Mouse (Mus musculus): ENCODE measurements around the gene Adm. TPM values are rescaled to one million over a fixed set of nuclear protein-coding genes. Genes with fewer than 3 reads are reported as not detected.
A peak's percentile ranks its signal among the peaks of the same experiment; 100 is the strongest.

Gene Adm
- polyA plus RNA-seq, 1 experiment from 2014 or later: not detected

DNA sequence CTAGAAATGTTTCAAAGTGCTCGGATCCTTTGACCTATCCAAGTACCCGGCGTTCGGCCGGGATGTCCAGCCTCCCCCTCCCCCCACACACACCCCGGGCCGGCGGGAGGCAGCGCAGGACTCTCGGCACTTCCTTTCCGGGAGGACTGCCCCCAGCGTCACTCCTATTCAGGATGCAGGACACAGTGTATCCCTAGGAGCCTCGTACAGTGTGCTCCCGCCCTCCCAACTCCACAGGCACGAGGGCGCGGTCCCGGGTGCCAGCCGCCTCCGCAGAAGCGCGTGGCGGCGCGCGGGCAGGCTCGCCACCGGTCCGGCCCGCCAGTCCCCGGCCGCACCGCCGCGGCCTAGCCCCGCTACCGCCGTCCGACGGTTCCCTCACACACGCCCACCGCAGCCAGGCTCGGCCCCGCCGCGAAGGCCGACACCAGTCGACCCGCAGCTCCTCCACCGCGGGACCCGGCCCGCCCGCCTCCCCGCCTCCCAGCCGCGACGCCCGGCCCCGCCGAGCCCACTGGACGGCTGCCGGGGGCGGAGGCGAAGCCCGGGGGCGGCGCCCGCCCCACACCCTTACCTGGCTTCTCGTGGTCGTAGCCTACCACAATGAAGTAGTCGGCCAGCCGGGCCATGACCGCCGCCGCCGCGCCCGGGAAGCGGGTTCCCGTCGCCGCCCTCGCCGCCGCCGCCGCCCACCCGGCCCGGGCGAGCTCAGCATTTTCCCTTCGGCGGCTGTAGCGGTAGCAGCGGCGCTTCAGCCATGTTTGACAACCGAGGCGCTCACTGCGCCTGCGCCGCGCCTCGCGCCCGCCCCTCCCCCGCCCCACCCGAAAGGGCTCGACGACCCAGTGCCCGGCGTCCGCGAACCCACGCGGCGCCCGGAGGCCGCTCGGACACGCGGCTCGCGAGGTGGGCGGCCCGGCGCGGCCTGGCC lies 13.1 kb upstream of the Adm start, which contains the start of gene Sbf2:
Sbf2 (minus strand) TSS at position 790 of the 931 bp plus-strand sequence.
- TF ChIP-seq CTCF (IDR thresholded peaks at IDR 0.05): no peak
- ATAC-seq: peak; percentile 96
- DNase-seq (ENCODE audit: low read depth, low spot score): peak; percentile 17
- POLR2A ChIA-PET: no interaction called here
- in situ Hi-C loops (cut with MboI; ENCODE audit: low pct_unique_long_range_greater_than_20kb): loop anchor here (5.0 kb wide), 1 partner anchor 447 kb away; no protein-coding TSS in a partner anchor
- H3K27me3 ChIP-seq: no peaks in the 10 kb centered on the region
- CTCF ChIA-PET: no interaction called here

DNA sequence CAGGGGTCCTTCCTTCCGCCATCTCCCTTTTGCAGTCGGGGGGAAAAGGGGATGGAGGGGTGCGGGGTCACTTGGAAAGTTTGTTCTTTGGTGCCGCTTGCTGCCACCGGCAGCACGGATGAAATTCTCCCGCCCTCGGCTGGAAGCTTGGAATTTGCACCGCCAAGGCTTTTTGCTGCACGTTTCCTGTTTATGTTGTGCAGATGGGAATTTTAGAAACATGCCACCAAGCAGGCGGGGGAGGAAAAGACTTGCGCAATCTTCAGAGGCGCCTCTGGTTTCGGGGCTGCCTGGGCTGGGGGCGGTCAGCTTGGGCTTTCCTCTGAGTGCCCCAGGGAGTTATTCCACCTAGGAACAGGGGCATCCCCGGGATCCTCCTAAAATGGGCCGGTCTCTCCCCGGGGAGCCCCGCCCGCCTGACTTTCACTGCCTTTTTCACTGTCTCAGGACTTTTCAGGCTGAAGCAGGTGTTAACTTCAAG lies 12.3 kb upstream of the Adm start:
- TF ChIP-seq CTCF (IDR thresholded peaks at IDR 0.05): no peak
- peak; percentile 35 for DNase-seq (ENCODE audit: low read depth, low spot score)
- POLR2A ChIA-PET: interaction anchor here (1.7 kb wide), 1 partner anchor 9 kb away, joined by 4 read pairs; no protein-coding TSS in a partner anchor
- in situ Hi-C loops (cut with MboI; ENCODE audit: low pct_unique_long_range_greater_than_20kb): loop anchor here (5.0 kb wide), 1 partner anchor 448 kb away; no protein-coding TSS in a partner anchor
- ATAC-seq: peak; percentile 24
- H3K27me3 ChIP-seq: no peaks in the 10 kb centered on the region
- CTCF ChIA-PET: no interaction called here

DNA sequence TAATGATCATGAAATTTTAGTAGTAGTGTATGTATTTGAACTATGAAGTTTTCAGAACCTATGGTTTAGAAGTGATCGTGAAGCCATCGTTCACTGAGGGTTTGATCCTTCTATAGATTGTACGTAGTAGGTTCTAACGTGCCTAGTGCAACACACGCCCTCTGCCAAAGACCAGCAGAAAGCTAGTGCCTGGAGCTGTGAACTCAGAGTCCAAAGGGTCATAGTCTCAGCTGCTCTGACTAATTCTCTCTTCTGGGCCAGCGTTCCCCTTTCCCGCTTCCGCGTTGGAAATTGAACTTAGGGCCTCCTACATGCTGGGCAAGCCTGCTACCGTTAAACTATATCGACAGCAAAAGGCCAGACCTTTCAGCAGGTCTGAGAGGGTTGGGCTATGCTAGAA lies 11.7 kb upstream of the Adm start:
- no peak for ATAC-seq
- H3K27me3 ChIP-seq: no peaks in the 10 kb centered on the region
- POLR2A ChIA-PET: interaction anchor here (1.7 kb wide), 1 partner anchor 9 kb away, joined by 4 read pairs; no protein-coding TSS in a partner anchor
- in situ Hi-C loops (cut with MboI; ENCODE audit: low pct_unique_long_range_greater_than_20kb): loop anchor here (5.0 kb wide), 1 partner anchor 448 kb away; no protein-coding TSS in a partner anchor
- CTCF ChIA-PET: no interaction called here
- TF ChIP-seq CTCF (IDR thresholded peaks at IDR 0.05): no peak
- DNase-seq (ENCODE audit: low read depth, low spot score): no peak

DNA sequence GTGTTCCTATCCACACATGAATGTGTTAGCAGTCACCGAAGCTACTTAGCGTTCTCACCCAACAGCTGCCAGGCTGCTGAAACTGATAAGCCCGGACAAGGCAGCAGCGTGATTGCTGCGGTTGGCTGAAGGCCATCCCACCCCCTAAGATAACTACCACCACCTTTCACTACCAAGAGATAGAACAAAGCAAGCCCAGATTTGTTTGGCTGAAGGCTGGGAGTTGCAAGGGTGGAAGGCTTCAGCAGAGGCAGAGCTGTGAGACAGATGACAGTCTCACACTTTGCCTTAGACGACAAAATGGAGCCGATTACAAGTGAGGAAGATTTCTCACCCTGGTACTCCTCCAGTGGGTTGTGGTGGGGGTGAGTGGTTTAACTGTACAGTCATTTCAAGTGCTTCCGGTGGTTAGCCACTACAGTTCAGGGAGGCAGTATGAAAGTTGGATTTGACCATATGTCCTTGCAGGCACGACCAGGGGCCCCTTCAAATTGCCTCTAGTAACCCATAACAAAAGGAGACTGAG lies 8.3 kb upstream of the Adm start:
- no peak for DNase-seq (ENCODE audit: low read depth, low spot score)
- no peak for TF ChIP-seq CTCF (IDR thresholded peaks at IDR 0.05)
- H3K27me3 ChIP-seq: no peaks in the 10 kb centered on the region
- POLR2A ChIA-PET: no interaction called here
- ATAC-seq: no peak
- CTCF ChIA-PET: interaction anchor here (1.7 kb wide), 1 partner anchor 11 kb away, joined by 6 read pairs; no protein-coding TSS in a partner anchor
- in situ Hi-C loops (cut with MboI; ENCODE audit: low pct_unique_long_range_greater_than_20kb): loop anchor here (5.0 kb wide), 1 partner anchor 452 kb away; no protein-coding TSS in a partner anchor

DNA sequence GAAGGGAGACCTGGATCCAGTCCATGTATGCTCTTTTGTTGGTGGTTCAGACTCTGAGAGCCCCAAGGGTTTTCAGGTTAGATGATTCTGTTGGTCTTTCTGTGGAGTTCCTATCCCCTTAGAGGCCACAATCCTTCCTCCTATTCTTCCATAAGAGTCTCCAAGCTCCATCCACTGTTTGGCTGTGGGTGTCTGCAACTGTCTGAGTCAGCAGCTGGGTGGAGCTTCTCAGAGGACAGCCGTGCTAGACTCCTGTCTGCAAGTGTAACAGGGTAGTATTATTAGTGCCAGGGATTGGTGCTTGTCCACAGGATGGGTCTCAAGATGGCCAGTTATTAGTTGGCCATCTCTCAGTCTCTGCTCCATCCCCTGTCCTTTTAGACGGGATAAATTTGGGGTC lies 3.4 kb upstream of the Adm start:
- CTCF ChIA-PET: interaction anchor here (1.7 kb wide), 1 partner anchor 222 kb away, joined by 3 read pairs; no protein-coding TSS in a partner anchor
- in situ Hi-C loops (cut with MboI; ENCODE audit: low pct_unique_long_range_greater_than_20kb): no loop called here

DNA sequence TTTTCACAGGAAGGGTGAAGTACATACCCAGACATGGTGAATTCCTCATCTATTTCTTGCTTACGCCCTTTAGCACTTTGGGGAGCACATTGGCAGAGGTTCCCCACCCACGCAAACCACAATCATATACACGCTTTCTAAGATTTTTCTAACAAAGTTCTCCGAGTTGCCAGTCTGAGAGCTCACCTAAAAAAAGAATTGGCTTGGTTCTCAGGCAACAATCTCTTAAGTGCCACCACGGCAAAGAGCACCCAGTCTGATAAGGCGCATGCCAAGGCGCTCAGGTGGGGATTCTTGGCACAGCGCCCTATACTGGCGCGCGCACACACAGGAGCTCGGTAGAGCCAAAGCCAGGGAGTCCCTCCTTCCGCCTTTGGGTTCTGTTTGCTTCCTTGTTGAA lies 2.5 kb upstream of the Adm start:
- ATAC-seq: no peak
- in situ Hi-C loops (cut with MboI; ENCODE audit: low pct_unique_long_range_greater_than_20kb): loop anchor here (5.0 kb wide), 3 partner anchors 78 to 338 kb away; no protein-coding TSS in a partner anchor
- H3K27me3 ChIP-seq: no peaks in the 10 kb centered on the region
- TF ChIP-seq CTCF (IDR thresholded peaks at IDR 0.05): no peak
- CTCF ChIA-PET: interaction anchor here (1.7 kb wide), 1 partner anchor 223 kb away, joined by 3 read pairs; no protein-coding TSS in a partner anchor
- no peak for DNase-seq (ENCODE audit: low read depth, low spot score)
- POLR2A ChIA-PET: interaction anchor here (1.5 kb wide), 1 partner anchor 9 kb away, joined by 4 read pairs; no protein-coding TSS in a partner anchor

More for the DNA sequence above, 3.4 kb upstream of the Adm start:
- no peaks in the 10 kb centered on the region for H3K27me3 ChIP-seq
- ATAC-seq (no peak), DNase-seq (ENCODE audit: low read depth, low spot score) (no peak)
- POLR2A ChIA-PET: interaction anchor here (1.5 kb wide), 1 partner anchor 8 kb away, joined by 4 read pairs; no protein-coding TSS in a partner anchor
- no peak for TF ChIP-seq CTCF (IDR thresholded peaks at IDR 0.05)

DNA sequence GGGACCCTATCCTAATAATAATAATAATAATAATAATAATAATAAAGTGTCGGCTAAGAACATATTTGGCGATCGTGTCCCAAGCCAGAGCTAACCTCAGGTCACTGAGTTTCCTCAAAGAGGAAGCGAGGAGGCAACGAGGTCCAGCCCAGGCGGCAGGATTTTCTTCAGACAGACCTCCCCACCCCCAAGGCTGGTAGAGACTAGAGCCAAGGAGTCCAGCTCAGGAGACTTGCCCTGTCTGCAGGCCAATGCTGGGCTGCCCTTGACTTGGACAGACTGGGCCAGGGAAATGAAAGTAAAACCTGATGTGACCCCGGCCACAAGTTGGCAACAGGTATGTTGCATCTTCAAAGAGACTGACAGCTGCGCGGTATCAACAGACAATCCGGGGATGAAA lies 2.0 kb upstream of the Adm start:
- no peaks in the 10 kb centered on the region for H3K27me3 ChIP-seq
- TF ChIP-seq CTCF (IDR thresholded peaks at IDR 0.05): no peak
- ChIA-PET POLR2A (no interaction called here), CTCF (interaction anchor here (1.7 kb wide), 1 partner anchor 223 kb away, joined by 3 read pairs; no protein-coding TSS in a partner anchor)
- DNase-seq (ENCODE audit: low read depth, low spot score) (no peak), ATAC-seq (no peak)
- in situ Hi-C loops (cut with MboI; ENCODE audit: low pct_unique_long_range_greater_than_20kb): loop anchor here (5.0 kb wide), 3 partner anchors 78 to 338 kb away; no protein-coding TSS in a partner anchor

DNA sequence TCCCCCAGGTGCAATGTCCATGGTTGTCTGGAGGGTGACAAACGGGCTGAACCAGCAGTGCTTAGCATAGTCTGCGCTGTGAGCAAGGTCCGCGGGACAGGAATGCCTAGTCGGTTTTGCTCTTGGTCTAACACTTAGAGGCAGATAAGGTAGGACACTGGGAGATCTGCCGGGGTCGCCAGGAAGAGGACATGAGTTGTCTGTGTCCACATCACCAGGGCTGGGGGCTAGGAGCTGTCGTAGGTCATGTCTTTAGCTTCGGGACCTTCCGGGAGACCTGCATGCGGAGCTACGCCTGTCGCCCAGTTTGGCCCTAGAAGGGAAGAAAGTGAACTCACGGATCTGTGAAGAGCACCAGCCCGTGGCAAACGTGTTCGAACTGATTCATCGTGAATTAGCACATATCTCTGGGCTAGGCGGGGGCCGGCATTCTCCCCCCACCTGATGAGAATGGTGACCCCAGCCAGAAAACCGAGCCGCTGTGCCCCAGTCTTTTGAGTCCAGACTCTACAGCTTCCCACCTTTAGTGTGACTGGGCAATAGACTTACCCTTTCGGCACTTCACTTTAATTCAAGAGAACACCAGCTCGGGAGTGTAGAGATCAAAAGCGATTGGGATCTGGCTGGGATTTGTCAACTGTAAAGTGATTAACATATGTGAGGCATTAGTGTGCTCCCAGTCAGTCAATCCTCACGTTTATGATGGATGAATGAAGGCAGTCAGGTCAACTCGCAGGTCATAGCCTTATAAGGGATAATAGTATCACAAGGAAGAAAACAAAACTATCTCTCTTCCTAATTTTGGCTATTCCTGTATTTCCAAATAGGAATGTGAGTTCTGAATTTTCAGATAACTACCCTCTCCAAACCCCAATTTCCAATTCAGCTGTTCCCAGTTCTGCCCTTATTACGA lies 1.0 kb upstream of the Adm start:
- POLR2A ChIA-PET: no interaction called here
- DNase-seq (ENCODE audit: low read depth, low spot score) (no peak), ATAC-seq (no peak)

DNA sequence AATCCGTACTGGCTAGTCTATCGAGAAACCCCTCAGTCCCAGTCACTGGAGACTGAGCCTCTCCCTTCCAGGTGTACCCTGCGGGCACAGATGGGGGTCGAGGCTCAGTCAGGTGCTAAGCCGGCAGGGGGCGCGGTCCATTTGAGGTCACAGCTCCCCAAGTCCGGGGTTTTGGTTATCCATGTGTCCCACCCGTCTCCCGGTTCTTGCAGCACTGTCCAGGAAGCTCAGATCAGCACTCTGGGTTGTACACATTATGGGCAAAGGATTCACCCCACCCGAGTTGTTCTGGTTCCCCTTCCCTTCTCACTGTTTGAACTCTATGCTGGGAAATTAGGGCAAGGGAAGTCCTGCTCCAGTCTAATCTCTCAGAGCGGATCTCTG lies 370 bp upstream of the Adm start:
- POLR2A ChIA-PET: no interaction called here
- H3K27me3 ChIP-seq: no peaks in the 10 kb centered on the region
- in situ Hi-C loops (cut with MboI; ENCODE audit: low pct_unique_long_range_greater_than_20kb): loop anchor here (5.0 kb wide), 3 partner anchors 80 to 340 kb away; no protein-coding TSS in a partner anchor
- no peak for DNase-seq (ENCODE audit: low read depth, low spot score)
- no peak for TF ChIP-seq CTCF (IDR thresholded peaks at IDR 0.05)
- ATAC-seq: no peak
- CTCF ChIA-PET: no interaction called here

More for the DNA sequence above, 1.0 kb upstream of the Adm start:
- in situ Hi-C loops (cut with MboI; ENCODE audit: low pct_unique_long_range_greater_than_20kb): loop anchor here (5.0 kb wide), 3 partner anchors 79 to 339 kb away; no protein-coding TSS in a partner anchor
- H3K27me3 ChIP-seq: no peaks in the 10 kb centered on the region
- CTCF ChIA-PET: no interaction called here
- no peak for TF ChIP-seq CTCF (IDR thresholded peaks at IDR 0.05)

All from Patski (cell line).